Mouse (Mus musculus): Measurements from ENCODE around the gene Gm2022.
"Not testable (repeated sequence)": the region's sequence is repeated elsewhere in the genome, so short reads cannot be mapped to it uniquely, and the experiment has no call there.

The Gm2022 gene

GRCm38 (mm10) chr12:87895070-87895469 is at the start of gene Gm2022:
Gene Gm2022, plus strand, starts transcription at chr12:87895370.
- not testable (repeated sequence) for DNase-seq (ENCODE audit: low spot score in 2 of 2)

GRCm38 (mm10) chr12:87850657-87851056 is 44.5 kb upstream of the Gm2022 start:
- DNase-seq (ENCODE audit: low spot score in 2 of 2) = not testable (repeated sequence)

- not testable (repeated sequence) for DNase-seq (ENCODE audit: low spot score in 2 of 2)
Measured at GRCm38 (mm10) chr12:87856067-87856466, 39.1 kb upstream of the Gm2022 start.

DNA sequence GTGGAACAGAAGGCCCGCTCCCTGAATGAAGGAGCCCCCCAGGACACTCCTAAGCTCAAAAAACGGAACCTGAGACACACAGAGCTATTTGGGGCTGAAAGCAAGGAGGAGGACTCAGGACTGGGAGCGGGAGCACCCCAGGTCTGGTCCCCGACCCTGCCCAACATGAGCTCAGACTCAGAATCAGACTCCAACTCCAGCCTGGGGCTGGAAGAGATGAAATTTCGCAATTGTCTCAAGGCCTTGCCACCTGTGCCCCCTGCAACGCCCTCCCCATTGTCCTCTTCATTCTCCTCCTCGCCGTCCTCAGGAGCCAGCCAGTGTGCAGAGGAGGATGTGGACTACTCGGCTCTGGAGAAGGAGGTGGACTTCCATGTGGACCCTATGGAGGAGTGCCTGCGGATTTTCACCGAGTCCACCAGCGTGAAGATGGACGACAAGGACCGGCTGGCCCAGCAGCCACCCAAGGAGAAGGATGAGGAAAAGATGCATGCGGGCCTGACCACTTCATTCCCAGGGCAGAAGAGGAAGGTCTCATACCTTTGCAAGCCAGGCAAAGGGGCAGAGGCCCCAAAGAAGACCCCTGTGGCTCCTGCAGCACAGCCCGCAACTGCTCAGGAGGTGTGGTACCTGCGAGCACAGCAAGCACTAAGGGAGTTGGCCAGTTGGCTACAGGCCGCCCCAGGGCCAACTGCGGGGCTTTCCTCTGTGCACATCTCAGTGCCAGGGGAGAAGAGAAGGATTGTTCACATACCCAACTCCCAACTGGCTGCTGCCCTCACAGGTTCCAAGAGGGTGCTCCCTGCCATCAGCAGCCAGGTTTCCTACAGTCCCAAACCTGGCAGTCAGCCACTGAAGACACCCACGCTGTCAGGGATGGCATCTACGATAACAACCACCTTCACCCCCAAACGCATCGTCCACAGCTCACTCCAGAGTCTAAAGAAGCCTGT is 33.2 kb upstream of the Gm2022 start:
- DNase-seq (ENCODE audit: low spot score in 2 of 2) = peak in 1 of 2 experiments; percentile 7

DNA sequence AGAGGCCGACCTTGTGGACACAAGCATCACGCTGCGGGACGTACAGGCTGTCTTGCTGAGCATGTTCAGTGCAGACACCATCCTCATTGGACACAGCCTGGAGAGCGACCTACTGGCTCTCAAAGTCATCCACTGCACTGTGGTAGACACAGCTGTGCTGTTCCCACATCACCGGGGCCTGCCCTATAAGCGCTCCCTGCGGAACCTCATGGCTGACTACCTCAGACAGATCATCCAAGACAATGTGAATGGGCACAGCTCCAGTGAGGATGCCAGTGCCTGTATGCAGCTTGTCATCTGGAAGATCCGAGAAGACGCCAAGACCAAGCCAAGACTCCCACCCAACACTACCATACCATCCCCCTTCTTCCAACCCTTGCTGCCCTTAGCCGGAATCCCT is 31.5 kb upstream of the Gm2022 start:
- not testable (repeated sequence) for DNase-seq (ENCODE audit: low spot score in 2 of 2)

DNA sequence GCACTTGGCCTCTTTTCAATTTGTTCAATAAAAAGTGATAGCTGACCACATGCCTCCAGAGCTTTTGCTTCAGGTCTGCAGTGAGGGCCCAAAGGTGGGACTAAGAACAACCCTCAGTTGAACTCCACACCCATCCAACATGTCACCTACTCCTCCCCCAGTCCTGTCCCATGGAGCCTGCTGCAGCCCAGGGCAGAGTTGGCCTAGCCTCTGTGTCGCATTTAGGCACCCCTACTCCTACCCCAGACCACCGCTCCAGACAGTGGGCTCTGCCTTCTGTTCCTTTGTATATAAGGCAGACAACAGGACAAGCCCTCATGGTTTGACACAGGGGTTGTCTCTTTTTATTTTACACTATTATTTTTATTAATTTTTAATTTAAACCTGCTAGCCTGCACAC is 31.1 kb upstream of the Gm2022 start:
- not testable (repeated sequence) for DNase-seq (ENCODE audit: low spot score in 2 of 2)

DNA sequence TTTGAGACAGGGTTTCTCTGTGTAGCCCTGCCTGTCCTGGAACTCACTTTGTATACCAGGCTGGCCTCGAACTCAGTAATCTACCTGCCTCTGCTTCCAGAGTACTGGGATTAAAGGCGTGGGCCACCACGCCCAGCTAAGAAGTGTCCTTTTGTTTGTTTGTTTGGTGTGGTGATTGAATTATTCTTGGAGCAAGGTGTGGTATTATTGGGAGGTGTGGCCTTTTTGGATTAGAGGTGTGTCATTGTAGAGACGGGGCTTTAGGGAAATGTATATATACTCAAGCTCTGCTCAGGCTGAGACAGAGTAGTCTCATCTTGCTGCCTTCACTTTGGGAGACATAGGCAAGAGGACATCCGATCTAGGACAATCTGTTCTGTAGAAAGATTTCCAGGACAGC is 21.4 kb upstream of the Gm2022 start, which contains the start of gene Gm2016:
Gene Gm2016, plus strand, starts transcription at position 301 of the 400 bp plus-strand sequence.
- DNase-seq (ENCODE audit: low spot score in 2 of 2) = not testable (repeated sequence)

GRCm38 (mm10) chr12:87919721-87920120 is 24.6 kb downstream of the Gm2022 start, which contains the start of gene Gm2035:
Gene Gm2035, minus strand, starts transcription at chr12:87919857.
- not testable (repeated sequence) for DNase-seq (ENCODE audit: low spot score in 2 of 2)

Measured in spleen, postnatal 36 days (tissue).